Mouse (Mus musculus): ENCODE measurements around the gene Copa. TPM values are rescaled to one million over a fixed set of nuclear protein-coding genes. Genes with fewer than 3 reads are reported as not detected.

The Copa gene
- polyA plus RNA-seq, 1 experiment from 2014 or later, result 157 TPM

GRCm38 (mm10) chr1:172140825-172141224, 58.5 kb downstream of the Copa start:
- H3K4me1 ChIP-seq (ENCODE audit: control insufficient read depth in 2 of 2, insufficient read depth in 2 of 2, low read length in 2 of 2), result no peaks in the 10 kb centered on the region
- no peak overlapping the region for H3K9ac ChIP-seq (ENCODE audit: low read length)
- WGBS, result 94% methylated on average over 1 of the region's 1 CpGs
- no peak overlapping the region for H3K27ac ChIP-seq (replicated peaks in 1 of 2; ENCODE audit: control insufficient read depth in 1 of 2, insufficient read depth in 1 of 2, low read depth in 2 of 2, low read length in 2 of 2)
- no peak for ATAC-seq (ENCODE audit: insufficient number of reproducible peaks, insufficient read depth, low FRiP score, low read depth)
- no peak overlapping the region for H3K4me2 ChIP-seq (ENCODE audit: low read length)
- H3K9me3 ChIP-seq (ENCODE audit: control insufficient read depth, low read length), result no peaks in the 10 kb centered on the region
- H3K36me3 ChIP-seq (ENCODE audit: control insufficient read depth, insufficient read depth, low read length), result peaks cover 6% of the 10 kb centered on the region
- no peak overlapping the region for H3K4me3 ChIP-seq (ENCODE audit: control insufficient read depth in 1 of 2, insufficient read depth in 1 of 2, low read depth in 1 of 2, low read length in 2 of 2)
- no peaks in the 10 kb centered on the region for H3K27me3 ChIP-seq (ENCODE audit: control insufficient read depth, insufficient read depth, low read length)

DNA sequence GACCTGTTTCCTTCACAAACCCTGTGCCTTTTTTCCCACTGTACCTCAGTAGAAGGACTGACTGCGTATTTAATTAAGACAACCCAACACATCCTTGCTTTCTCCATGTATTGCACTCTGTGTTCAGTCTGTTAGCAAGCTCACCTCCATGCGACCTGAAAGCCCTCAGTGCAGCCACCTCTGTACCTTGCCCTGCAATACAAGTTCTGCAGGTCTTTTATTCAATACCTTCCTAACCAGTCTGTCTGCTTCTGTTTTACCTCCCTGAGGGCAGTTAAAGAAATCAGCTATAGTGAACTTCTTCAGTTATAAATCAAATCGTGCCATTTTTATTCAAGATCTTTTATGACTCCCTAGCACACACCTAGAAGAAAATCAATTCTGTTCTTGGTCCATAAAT, 59.2 kb downstream of the Copa start:
- no peaks in the 10 kb centered on the region for H3K36me3 ChIP-seq (ENCODE audit: control insufficient read depth, insufficient read depth, low read length)
- H3K9ac ChIP-seq (ENCODE audit: low read length), result no peak overlapping the region
- no peaks in the 10 kb centered on the region for H3K4me1 ChIP-seq (ENCODE audit: control insufficient read depth in 2 of 2, insufficient read depth in 2 of 2, low read length in 2 of 2)
- WGBS, result 81% methylated on average over 3 of the region's 3 CpGs
- no peak for ATAC-seq (ENCODE audit: insufficient number of reproducible peaks, insufficient read depth, low FRiP score, low read depth)
- H3K4me3 ChIP-seq (ENCODE audit: control insufficient read depth in 1 of 2, insufficient read depth in 1 of 2, low read depth in 1 of 2, low read length in 2 of 2), result no peak overlapping the region
- H3K27ac ChIP-seq (replicated peaks in 1 of 2; ENCODE audit: control insufficient read depth in 1 of 2, insufficient read depth in 1 of 2, low read depth in 2 of 2, low read length in 2 of 2), result no peak overlapping the region
- no peaks in the 10 kb centered on the region for H3K27me3 ChIP-seq (ENCODE audit: control insufficient read depth, insufficient read depth, low read length)
- no peak overlapping the region for H3K4me2 ChIP-seq (ENCODE audit: low read length)
- H3K9me3 ChIP-seq (ENCODE audit: control insufficient read depth, low read length), result no peaks in the 10 kb centered on the region

- H3K27me3 ChIP-seq (ENCODE audit: control insufficient read depth, insufficient read depth, low read length), result no peaks in the 10 kb centered on the region
- no peak overlapping the region for H3K9ac ChIP-seq (ENCODE audit: low read length)
- no peaks in the 10 kb centered on the region for H3K9me3 ChIP-seq (ENCODE audit: control insufficient read depth, low read length)
- no peak overlapping the region for H3K4me3 ChIP-seq (ENCODE audit: control insufficient read depth in 1 of 2, insufficient read depth in 1 of 2, low read depth in 1 of 2, low read length in 2 of 2)
- 14% methylated on average over 1 of the region's 1 CpGs for WGBS
- no peaks in the 10 kb centered on the region for H3K36me3 ChIP-seq (ENCODE audit: control insufficient read depth, insufficient read depth, low read length)
- H3K27ac ChIP-seq (replicated peaks in 1 of 2; ENCODE audit: control insufficient read depth in 1 of 2, insufficient read depth in 1 of 2, low read depth in 2 of 2, low read length in 2 of 2), result no peak overlapping the region
- H3K4me1 ChIP-seq (ENCODE audit: control insufficient read depth in 2 of 2, insufficient read depth in 2 of 2, low read length in 2 of 2), result peaks cover 0 to 5% of the 10 kb centered on the region in 2 experiments; a peak in 1 of 4 replicates
- no peak overlapping the region for H3K4me2 ChIP-seq (ENCODE audit: low read length)
- ATAC-seq (ENCODE audit: insufficient number of reproducible peaks, insufficient read depth, low FRiP score, low read depth), result no peak
These were observed 61.2 kb downstream of the Copa start for GRCm38 (mm10) chr1:172143570-172143969.

GRCm38 (mm10) chr1:172147835-172148278, 65.5 kb downstream of the Copa start, which contains the start of gene Dcaf8:
Gene Dcaf8, plus strand, starts transcription at chr1:172148084.
- Histone ChIP-seq H3K27ac (replicated peaks in 1 of 2; ENCODE audit: control insufficient read depth in 1 of 2, insufficient read depth in 1 of 2, low read depth in 2 of 2, low read length in 2 of 2) (peak within 1 kb of the TSS; percentile 91 to 95), H3K4me1 (ENCODE audit: control insufficient read depth in 2 of 2, insufficient read depth in 2 of 2, low read length in 2 of 2) (peaks cover 0 to 17% of the 10 kb centered on the region in 2 experiments; a peak in 3 of 4 replicates), H3K4me2 (ENCODE audit: low read length) (peak within 1 kb of the TSS; percentile 84), H3K9me3 (ENCODE audit: control insufficient read depth, low read length) (no peaks in the 10 kb centered on the region), H3K9ac (ENCODE audit: low read length) (peak within 1 kb of the TSS; percentile 100), H3K4me3 (ENCODE audit: control insufficient read depth in 1 of 2, insufficient read depth in 1 of 2, low read depth in 1 of 2, low read length in 2 of 2) (peak within 1 kb of the TSS; percentile 64 to 93), H3K36me3 (ENCODE audit: control insufficient read depth, insufficient read depth, low read length) (peaks cover 29% of the 10 kb centered on the region), H3K27me3 (ENCODE audit: control insufficient read depth, insufficient read depth, low read length) (no peaks in the 10 kb centered on the region)
- ATAC-seq (ENCODE audit: insufficient number of reproducible peaks, insufficient read depth, low FRiP score, low read depth), result peak; percentile 98
- under 1% methylated on average over 36 of the region's 42 CpGs for WGBS

DNA sequence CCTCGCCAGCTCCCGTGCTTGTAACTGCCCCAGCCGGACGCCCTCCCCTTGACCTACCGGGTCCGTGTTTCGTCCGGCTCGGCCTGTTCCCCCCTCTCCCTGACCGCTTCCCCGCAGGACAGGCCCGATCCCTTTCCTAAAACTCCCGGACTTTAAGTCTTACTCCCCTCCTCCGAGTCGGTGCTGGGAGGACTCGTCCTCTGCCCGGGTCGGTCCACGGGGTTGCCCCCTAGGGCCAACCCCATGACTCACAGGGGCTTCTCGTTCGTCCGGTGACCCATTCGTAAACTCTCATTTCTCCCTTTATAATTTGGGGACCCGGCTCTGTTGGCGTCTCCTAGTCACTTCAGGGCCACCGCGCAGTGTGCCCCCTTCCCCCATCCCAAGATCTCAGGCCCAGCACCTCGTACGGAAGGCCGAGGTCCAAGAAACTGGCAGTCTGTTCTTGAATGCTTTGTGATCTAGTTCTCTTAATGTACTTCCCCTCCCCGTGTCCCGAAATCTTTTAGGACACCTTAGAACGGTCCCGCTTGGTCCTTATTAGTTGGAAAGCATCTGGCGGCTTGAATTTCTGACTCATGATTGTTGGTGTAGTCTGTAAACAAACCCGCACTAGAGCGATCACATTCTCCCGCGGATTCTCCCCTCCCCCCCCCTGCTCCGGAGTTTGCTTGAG, 66.1 kb downstream of the Copa start:
- WGBS, result 0% methylated on average over 37 of the region's 40 CpGs
- no peaks in the 10 kb centered on the region for H3K9me3 ChIP-seq (ENCODE audit: control insufficient read depth, low read length)

GRCm38 (mm10) chr1:172148955-172149815, 66.9 kb downstream of the Copa start:
- Histone ChIP-seq H3K27me3 (ENCODE audit: control insufficient read depth, insufficient read depth, low read length) (no peaks in the 10 kb centered on the region), H3K36me3 (ENCODE audit: control insufficient read depth, insufficient read depth, low read length) (peaks cover 42% of the 10 kb centered on the region), H3K4me2 (ENCODE audit: low read length) (peak overlapping the region; percentile 84), H3K27ac (replicated peaks in 1 of 2; ENCODE audit: control insufficient read depth in 1 of 2, insufficient read depth in 1 of 2, low read depth in 2 of 2, low read length in 2 of 2) (peak overlapping the region; percentile 81 to 95), H3K4me1 (ENCODE audit: control insufficient read depth in 2 of 2, insufficient read depth in 2 of 2, low read length in 2 of 2) (peaks cover 0 to 17% of the 10 kb centered on the region in 2 experiments; a peak in 3 of 4 replicates), H3K9ac (ENCODE audit: low read length) (peak overlapping the region; percentile 100), H3K9me3 (ENCODE audit: control insufficient read depth, low read length) (no peaks in the 10 kb centered on the region), H3K4me3 (ENCODE audit: control insufficient read depth in 1 of 2, insufficient read depth in 1 of 2, low read depth in 1 of 2, low read length in 2 of 2) (peak overlapping the region; percentile 64 to 93)
- 15% methylated on average over 19 of the region's 19 CpGs for WGBS
- ATAC-seq (ENCODE audit: insufficient number of reproducible peaks, insufficient read depth, low FRiP score, low read depth), result no peak

More for the DNA sequence above, 66.1 kb downstream of the Copa start:
- peaks cover 0 to 17% of the 10 kb centered on the region in 2 experiments; a peak in 3 of 4 replicates for H3K4me1 ChIP-seq (ENCODE audit: control insufficient read depth in 2 of 2, insufficient read depth in 2 of 2, low read length in 2 of 2)
- peak overlapping the region; percentile 100 for H3K9ac ChIP-seq (ENCODE audit: low read length)
- H3K27ac ChIP-seq (replicated peaks in 1 of 2; ENCODE audit: control insufficient read depth in 1 of 2, insufficient read depth in 1 of 2, low read depth in 2 of 2, low read length in 2 of 2), result peak overlapping the region; percentile 81 to 95
- peak overlapping the region; percentile 84 for H3K4me2 ChIP-seq (ENCODE audit: low read length)
- peaks cover 35% of the 10 kb centered on the region for H3K36me3 ChIP-seq (ENCODE audit: control insufficient read depth, insufficient read depth, low read length)
- peak overlapping the region; percentile 64 to 93 for H3K4me3 ChIP-seq (ENCODE audit: control insufficient read depth in 1 of 2, insufficient read depth in 1 of 2, low read depth in 1 of 2, low read length in 2 of 2)
- no peaks in the 10 kb centered on the region for H3K27me3 ChIP-seq (ENCODE audit: control insufficient read depth, insufficient read depth, low read length)
- ATAC-seq (ENCODE audit: insufficient number of reproducible peaks, insufficient read depth, low FRiP score, low read depth), result peak; percentile 50

DNA sequence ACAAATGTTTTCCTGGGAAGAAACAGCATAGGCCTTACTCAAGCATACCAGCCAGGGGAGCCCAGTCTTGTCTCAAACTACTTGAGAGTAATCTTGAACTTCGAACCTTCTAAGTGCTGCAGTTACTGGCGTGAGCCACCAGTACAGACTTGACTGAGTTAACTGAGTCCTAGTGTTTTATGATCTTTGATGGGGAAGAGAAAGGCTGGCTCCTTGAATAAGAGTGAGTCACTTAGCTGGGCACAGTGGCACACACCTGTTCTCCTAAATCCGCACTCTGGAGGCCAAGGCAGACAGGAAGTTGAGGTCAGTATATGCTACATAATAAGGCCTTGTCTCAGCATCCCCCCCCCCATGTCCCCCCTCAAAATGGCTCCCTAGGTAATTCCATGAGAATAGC, 72.2 kb downstream of the Copa start:
- H3K4me1 ChIP-seq (ENCODE audit: control insufficient read depth in 2 of 2, insufficient read depth in 2 of 2, low read length in 2 of 2), result peaks cover under 1 to 9% of the 10 kb centered on the region in 2 experiments; a peak in 3 of 4 replicates
- H3K36me3 ChIP-seq (ENCODE audit: control insufficient read depth, insufficient read depth, low read length), result peaks cover 77% of the 10 kb centered on the region
- no peak overlapping the region for H3K9ac ChIP-seq (ENCODE audit: low read length)
- no peak for ATAC-seq (ENCODE audit: insufficient number of reproducible peaks, insufficient read depth, low FRiP score, low read depth)
- H3K9me3 ChIP-seq (ENCODE audit: control insufficient read depth, low read length), result no peaks in the 10 kb centered on the region
- WGBS, result 95% methylated on average over 3 of the region's 3 CpGs
- H3K4me3 ChIP-seq (ENCODE audit: control insufficient read depth in 1 of 2, insufficient read depth in 1 of 2, low read depth in 1 of 2, low read length in 2 of 2), result no peak overlapping the region
- H3K27me3 ChIP-seq (ENCODE audit: control insufficient read depth, insufficient read depth, low read length), result no peaks in the 10 kb centered on the region
- H3K4me2 ChIP-seq (ENCODE audit: low read length), result no peak overlapping the region
- H3K27ac ChIP-seq (replicated peaks in 1 of 2; ENCODE audit: control insufficient read depth in 1 of 2, insufficient read depth in 1 of 2, low read depth in 2 of 2, low read length in 2 of 2), result no peak overlapping the region

Data from heart, embryonic 14.5 days (tissue).